Mouse (Mus musculus): ENCODE measurements at regions not wholly inside any gene's neighbourhood (a gene's known extent, or its start where the extent isn't known, plus 50 kb on each side); places are given as distances from the start of the nearest gene placed in this dataset.

DNA sequence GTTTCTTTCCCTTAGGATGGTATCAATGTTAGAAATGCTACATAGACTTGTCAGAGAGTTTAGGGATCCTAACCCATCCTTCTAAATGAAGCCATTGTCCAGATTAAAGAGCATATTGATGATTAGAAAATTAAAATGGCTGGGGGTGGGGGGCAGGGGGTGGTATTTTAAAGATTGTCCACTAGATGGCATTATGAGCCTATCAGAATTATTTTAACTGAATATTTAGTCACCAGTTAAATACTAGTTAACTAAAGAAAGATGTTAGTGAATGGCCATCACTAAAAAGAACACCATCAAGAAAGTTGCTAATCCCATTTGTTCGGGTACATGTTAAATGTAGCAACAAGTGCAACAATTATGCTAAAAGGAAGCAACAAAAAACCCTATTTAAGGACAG is 1909.6 kb upstream of the 5930422O12Rik start:
- Histone ChIP-seq H3K27ac (ENCODE audit: insufficient read depth, low read length) (no peak overlapping the region), H3K27me3 (ENCODE audit: control insufficient read depth, insufficient read depth, low read length, poor library complexity, severe bottlenecking) (peaks cover 2% of the 10 kb centered on the region; the same call in 1 of the 2 replicates), H3K36me3 (ENCODE audit: control insufficient read depth, insufficient read depth, low read length, poor library complexity, severe bottlenecking) (no peaks in the 10 kb centered on the region), H3K4me1 (ENCODE audit: control insufficient read depth, insufficient read depth, low read length) (no peaks in the 10 kb centered on the region), H3K9me3 (replicated peaks; ENCODE audit: control insufficient read depth, insufficient read depth, low read length, poor library complexity, severe bottlenecking) (no peaks in the 10 kb centered on the region; the same call in 1 of the 2 replicates), H3K4me3 (ENCODE audit: low read depth, low read length) (no peak overlapping the region), H3K9ac (ENCODE audit: low read depth, poor library complexity, severe bottlenecking) (no peak overlapping the region)
- TF ChIP-seq POLR2A (IDR thresholded peaks at IDR 0.05; ENCODE audit: insufficient read depth, low read length), result no peak
- TF ChIP-seq EP300 (IDR thresholded peaks at IDR 0.05; ENCODE audit: insufficient read depth, low read depth, low read length), result no peak

DNA sequence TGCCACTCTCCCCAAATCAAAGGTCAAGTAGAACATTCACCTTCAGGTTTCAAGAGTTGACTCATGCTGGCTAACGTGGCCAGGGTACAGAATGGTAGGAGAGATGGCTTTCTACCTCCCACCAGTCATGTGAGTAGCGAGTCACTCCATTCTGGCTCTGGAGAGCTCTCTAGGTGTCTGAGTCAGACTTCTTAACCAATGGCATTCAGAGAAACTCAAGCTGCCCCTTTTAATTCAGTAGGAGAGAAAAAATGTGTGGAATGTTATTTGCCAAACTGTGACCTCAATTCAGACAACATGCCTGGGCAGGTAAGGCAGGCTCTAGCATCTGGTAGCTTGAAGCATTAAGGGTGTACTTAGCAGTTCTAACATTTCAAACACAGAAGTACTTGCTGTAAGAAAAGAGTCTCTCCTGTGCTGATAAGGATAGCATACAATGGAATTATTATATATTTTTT is 1907.5 kb upstream of the 5930422O12Rik start:
- no peak for TF ChIP-seq EP300 (IDR thresholded peaks at IDR 0.05; ENCODE audit: insufficient read depth, low read depth, low read length)
- no peak for TF ChIP-seq CTCF (IDR thresholded peaks at IDR 0.05; ENCODE audit: low read depth, low read length)
- TF ChIP-seq POLR2A (IDR thresholded peaks at IDR 0.05; ENCODE audit: insufficient read depth, low read length), result no peak
- no peaks in the 10 kb centered on the region for H3K4me1 ChIP-seq (ENCODE audit: control insufficient read depth, insufficient read depth, low read length)
- peaks cover 2% of the 10 kb centered on the region; the same call in 1 of the 2 replicates for H3K27me3 ChIP-seq (ENCODE audit: control insufficient read depth, insufficient read depth, low read length, poor library complexity, severe bottlenecking)
- no peaks in the 10 kb centered on the region for H3K36me3 ChIP-seq (ENCODE audit: control insufficient read depth, insufficient read depth, low read length, poor library complexity, severe bottlenecking)
- no peaks in the 10 kb centered on the region; the same call in 1 of the 2 replicates for H3K9me3 ChIP-seq (replicated peaks; ENCODE audit: control insufficient read depth, insufficient read depth, low read length, poor library complexity, severe bottlenecking)
- H3K4me3 ChIP-seq (ENCODE audit: low read depth, low read length), result no peak overlapping the region
- no peak overlapping the region for H3K9ac ChIP-seq (ENCODE audit: low read depth, poor library complexity, severe bottlenecking)
- H3K27ac ChIP-seq (ENCODE audit: insufficient read depth, low read length), result peak overlapping the region; percentile 64

DNA sequence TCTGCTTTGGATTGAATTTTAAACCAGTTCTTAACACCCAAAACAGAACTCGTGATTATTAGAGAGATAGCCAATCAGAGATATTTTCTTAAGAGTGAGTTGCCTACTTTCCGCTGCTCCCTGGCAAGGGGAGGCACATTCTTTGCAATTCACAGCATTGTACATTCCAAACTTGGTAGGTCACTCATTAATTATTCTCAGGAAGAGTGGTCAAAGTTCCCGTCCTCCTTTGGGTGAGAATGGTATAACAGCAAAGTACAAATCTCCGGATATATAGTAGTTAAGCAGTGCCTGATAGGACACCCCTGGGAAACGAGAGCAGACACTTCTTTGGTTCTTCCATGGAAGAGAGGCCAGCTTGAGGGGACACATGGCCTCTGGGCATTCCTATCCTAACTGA is 1903.4 kb upstream of the 5930422O12Rik start:
- H3K27ac ChIP-seq (ENCODE audit: insufficient read depth, low read length), result no peak overlapping the region
- H3K27me3 ChIP-seq (ENCODE audit: control insufficient read depth, insufficient read depth, low read length, poor library complexity, severe bottlenecking), result peaks cover 2% of the 10 kb centered on the region; the same call in 1 of the 2 replicates
- no peak for TF ChIP-seq POLR2A (IDR thresholded peaks at IDR 0.05; ENCODE audit: insufficient read depth, low read length)
- no peak for TF ChIP-seq CTCF (IDR thresholded peaks at IDR 0.05; ENCODE audit: low read depth, low read length)
- no peak for TF ChIP-seq EP300 (IDR thresholded peaks at IDR 0.05; ENCODE audit: insufficient read depth, low read depth, low read length)
- no peaks in the 10 kb centered on the region for H3K36me3 ChIP-seq (ENCODE audit: control insufficient read depth, insufficient read depth, low read length, poor library complexity, severe bottlenecking)
- no peak overlapping the region for H3K4me3 ChIP-seq (ENCODE audit: low read depth, low read length)
- no peaks in the 10 kb centered on the region for H3K4me1 ChIP-seq (ENCODE audit: control insufficient read depth, insufficient read depth, low read length)
- no peaks in the 10 kb centered on the region; the same call in 1 of the 2 replicates for H3K9me3 ChIP-seq (replicated peaks; ENCODE audit: control insufficient read depth, insufficient read depth, low read length, poor library complexity, severe bottlenecking)
- H3K9ac ChIP-seq (ENCODE audit: low read depth, poor library complexity, severe bottlenecking), result no peak overlapping the region

DNA sequence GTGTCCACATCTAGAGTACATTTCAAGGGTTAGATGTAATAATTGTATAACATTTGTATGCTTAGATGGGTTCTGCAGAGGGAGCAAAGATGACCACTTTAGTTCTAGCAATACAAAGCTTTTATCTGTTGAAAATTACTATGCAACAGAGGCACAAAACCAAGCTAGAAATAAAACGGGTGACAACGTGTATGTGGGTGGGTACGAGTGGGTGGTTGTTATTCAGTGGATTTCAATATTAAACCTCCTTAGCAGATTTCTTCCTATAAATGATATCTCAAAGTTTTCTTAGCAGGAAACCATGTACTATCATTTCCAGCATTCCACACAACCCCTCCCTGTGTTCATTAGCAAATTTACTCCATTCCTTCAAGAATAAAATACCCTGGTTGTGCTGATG is 1889.3 kb upstream of the 5930422O12Rik start:
- no peaks in the 10 kb centered on the region for H3K9me3 ChIP-seq (replicated peaks; ENCODE audit: control insufficient read depth, insufficient read depth, low read length, poor library complexity, severe bottlenecking)
- TF ChIP-seq POLR2A (IDR thresholded peaks at IDR 0.05; ENCODE audit: insufficient read depth, low read length) (no peak), CTCF (IDR thresholded peaks at IDR 0.05; ENCODE audit: low read depth, low read length) (no peak), EP300 (IDR thresholded peaks at IDR 0.05; ENCODE audit: insufficient read depth, low read depth, low read length) (no peak)
- H3K36me3 ChIP-seq (ENCODE audit: control insufficient read depth, insufficient read depth, low read length, poor library complexity, severe bottlenecking), result no peaks in the 10 kb centered on the region

DNA sequence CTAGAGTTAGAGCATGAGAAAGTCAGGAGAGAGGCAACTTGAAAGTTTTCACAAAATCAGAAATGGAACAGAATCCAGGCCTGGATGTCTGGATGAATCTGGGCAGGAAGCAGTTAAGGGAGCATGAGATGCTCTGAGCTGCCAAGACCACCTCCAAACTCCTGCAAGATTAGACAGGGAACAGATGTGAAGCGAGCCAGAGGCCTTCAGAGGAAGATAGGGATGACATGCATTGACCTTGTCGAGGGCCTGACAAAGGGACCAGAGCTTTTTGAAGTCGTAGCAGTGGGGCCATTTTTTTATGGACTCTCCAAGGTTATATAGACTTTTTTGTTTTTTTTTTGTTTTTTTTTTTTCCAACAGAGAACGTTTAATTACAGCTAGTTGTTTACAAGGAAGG is 1886.9 kb upstream of the 5930422O12Rik start:
- Histone ChIP-seq H3K36me3 (ENCODE audit: control insufficient read depth, insufficient read depth, low read length, poor library complexity, severe bottlenecking) (no peaks in the 10 kb centered on the region), H3K9me3 (replicated peaks; ENCODE audit: control insufficient read depth, insufficient read depth, low read length, poor library complexity, severe bottlenecking) (no peaks in the 10 kb centered on the region), H3K4me1 (ENCODE audit: control insufficient read depth, insufficient read depth, low read length) (no peaks in the 10 kb centered on the region), H3K4me3 (ENCODE audit: low read depth, low read length) (no peak overlapping the region), H3K27ac (ENCODE audit: insufficient read depth, low read length) (no peak overlapping the region), H3K9ac (ENCODE audit: low read depth, poor library complexity, severe bottlenecking) (no peak overlapping the region), H3K27me3 (ENCODE audit: control insufficient read depth, insufficient read depth, low read length, poor library complexity, severe bottlenecking) (no peaks in the 10 kb centered on the region)
- TF ChIP-seq POLR2A (IDR thresholded peaks at IDR 0.05; ENCODE audit: insufficient read depth, low read length) (no peak), CTCF (IDR thresholded peaks at IDR 0.05; ENCODE audit: low read depth, low read length) (no peak), EP300 (IDR thresholded peaks at IDR 0.05; ENCODE audit: insufficient read depth, low read depth, low read length) (no peak)

More for the DNA sequence above, 1889.3 kb upstream of the 5930422O12Rik start:
- Histone ChIP-seq H3K4me1 (ENCODE audit: control insufficient read depth, insufficient read depth, low read length) (no peaks in the 10 kb centered on the region), H3K27me3 (ENCODE audit: control insufficient read depth, insufficient read depth, low read length, poor library complexity, severe bottlenecking) (no peaks in the 10 kb centered on the region), H3K9ac (ENCODE audit: low read depth, poor library complexity, severe bottlenecking) (no peak overlapping the region), H3K4me3 (ENCODE audit: low read depth, low read length) (no peak overlapping the region), H3K27ac (ENCODE audit: insufficient read depth, low read length) (no peak overlapping the region)

DNA sequence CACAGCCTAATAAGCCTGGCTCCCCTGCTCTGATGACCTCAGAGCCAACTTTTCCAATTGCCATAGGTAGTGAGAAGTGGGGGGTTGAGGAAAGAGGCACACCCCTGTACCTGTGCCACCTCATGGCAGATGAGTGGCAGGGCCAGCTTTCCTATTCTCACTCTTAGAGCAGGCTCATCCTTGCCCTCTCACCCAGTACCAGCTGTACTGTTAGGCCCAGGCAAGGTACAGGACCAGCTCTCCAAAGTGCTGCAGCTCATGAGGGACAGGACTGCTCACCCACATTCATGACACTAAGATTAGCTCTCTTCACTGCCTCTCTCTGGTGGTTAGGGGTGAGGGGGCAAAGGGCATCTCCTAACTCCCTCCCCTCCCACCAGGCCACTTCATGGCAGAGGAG is 1854.4 kb upstream of the 5930422O12Rik start:
- Histone ChIP-seq H3K9ac (ENCODE audit: low read depth, poor library complexity, severe bottlenecking) (no peak overlapping the region), H3K27me3 (ENCODE audit: control insufficient read depth, insufficient read depth, low read length, poor library complexity, severe bottlenecking) (no peaks in the 10 kb centered on the region), H3K4me3 (ENCODE audit: low read depth, low read length) (no peak overlapping the region), H3K4me1 (ENCODE audit: control insufficient read depth, insufficient read depth, low read length) (no peaks in the 10 kb centered on the region), H3K9me3 (replicated peaks; ENCODE audit: control insufficient read depth, insufficient read depth, low read length, poor library complexity, severe bottlenecking) (no peaks in the 10 kb centered on the region), H3K27ac (ENCODE audit: insufficient read depth, low read length) (no peak overlapping the region), H3K36me3 (ENCODE audit: control insufficient read depth, insufficient read depth, low read length, poor library complexity, severe bottlenecking) (no peaks in the 10 kb centered on the region)
- no peak for TF ChIP-seq CTCF (IDR thresholded peaks at IDR 0.05; ENCODE audit: low read depth, low read length)

Data from ES-Bruce4 (cell line).